24 mouse cellular contexts compared by ENCODE assay signal in genomic region chr3:97078436-97078835, GRCm38 (mm10).
A peak's percentile ranks its signal among the peaks of the same experiment; 100 is the strongest.
DNase-seq lines count a peak whose midpoint lies in the region; ATAC-seq and TF ChIP-seq lines count a peak whose summit lies in the region.
"Had no signal": no experiment of that assay in that cellular context is flagged by ENCODE, and none has a peak within 500 bp of the region (broad histone marks: within the 10 kb centered on the region; RNA-seq: fewer than 3 reads in every experiment).

No protein-coding gene starts in this region.

- no peaks in the 10 kb centered on the region for H3K27me3 ChIP-seq in hindbrain, postnatal 0 days (ENCODE audit: insufficient read depth, low read length)
- H3K27me3 ChIP-seq in hindbrain, embryonic 14.5 days (ENCODE audit: control insufficient read depth, insufficient read depth, low read length), result no peaks in the 10 kb centered on the region
- no peaks in the 10 kb centered on the region for H3K27me3 ChIP-seq in lung, postnatal 0 days (replicated peaks; ENCODE audit: insufficient read depth, low read length)
- H3K27me3 ChIP-seq in MEL (ENCODE audit: control insufficient read depth in 1 of 2, insufficient read depth in 2 of 2, low read length in 2 of 2), result peaks cover 0 to 6% of the 10 kb centered on the region in 2 experiments; a peak in 2 of 4 replicates
- H3K27me3 ChIP-seq: embryonic facial prominence, embryonic 13.5 days; forebrain, embryonic 15.5 days; hindbrain, embryonic 12.5 days; intestine, embryonic 15.5 days; kidney, embryonic 15.5 days; liver, embryonic 13.5 days; midbrain, embryonic 15.5 days had no signal

- TF ChIP-seq POLR2A in MEL (IDR thresholded peaks at IDR 0.05; ENCODE audit: control insufficient read depth in 1 of 2, insufficient read depth in 1 of 2, low read depth in 1 of 2, low read length in 2 of 2, poor library complexity in 1 of 2), result no peak

- DNase-seq in hindbrain, postnatal 0 days (ENCODE audit: low spot score), result no peak
- no peak for DNase-seq in hindbrain, embryonic 14.5 days (ENCODE audit: low spot score)
- no peak for DNase-seq in lung, postnatal 0 days (ENCODE audit: low spot score)
- DNase-seq in lung, postnatal 4 days, result no peak
- no peak for DNase-seq in MEL (ENCODE audit: low read depth, low spot score)
- peak; percentile 16 for DNase-seq in large intestine, adult 2 months (ENCODE audit: low read depth, low spot score)
- DNase-seq in natural killer cell, adult 2 months (ENCODE audit: low spot score in 2 of 2), result no peak
- no peak for DNase-seq in heart, adult 8-10 months (ENCODE audit: low spot score)
- DNase-seq: adrenal gland, postnatal 36 days; B cell, adult 2 months; cerebellum, adult 9-11 months; gastrocnemius, postnatal 14 days; heart, postnatal 14 days; liver, embryonic 13.5 days; right cerebral cortex, adult 18-20 months; spleen, adult 18-20 months; thymus, postnatal 36 days had no signal

- peak; percentile 46 for TF ChIP-seq CTCF in hindbrain, postnatal 0 days (IDR thresholded peaks at IDR 0.05; ENCODE audit: low read depth)
- peak; percentile 49 for TF ChIP-seq CTCF in lung, postnatal 0 days (IDR thresholded peaks at IDR 0.05)
- peak; percentile 16 to 32 (median 30); a peak in 4 of 6 replicates for TF ChIP-seq CTCF in MEL (IDR thresholded peaks at IDR 0.05 in 2 of 3, conservative IDR thresholded peaks at IDR 0.05 in 1 of 3; ENCODE audit: control insufficient read depth in 1 of 3, insufficient read depth in 1 of 3, low read depth in 2 of 3, low read length in 3 of 3, poor library complexity in 1 of 3, severe bottlenecking in 1 of 3)

- no peaks in the 10 kb centered on the region for H3K9me3 ChIP-seq in hindbrain, postnatal 0 days (ENCODE audit: low read length)
- no peaks in the 10 kb centered on the region for H3K9me3 ChIP-seq in hindbrain, embryonic 14.5 days (ENCODE audit: control insufficient read depth, low read length)
- no peaks in the 10 kb centered on the region for H3K9me3 ChIP-seq in lung, postnatal 0 days (ENCODE audit: low read length)
- no peaks in the 10 kb centered on the region for H3K9me3 ChIP-seq in MEL (replicated peaks; ENCODE audit: insufficient read depth, low read length)
- H3K9me3 ChIP-seq: embryonic facial prominence, embryonic 13.5 days; forebrain, embryonic 15.5 days; hindbrain, embryonic 12.5 days; intestine, embryonic 15.5 days; kidney, embryonic 15.5 days; limb, embryonic 10.5 days; liver, embryonic 13.5 days; midbrain, embryonic 15.5 days had no signal

- no peak for TF ChIP-seq EP300 in lung, postnatal 0 days (IDR thresholded peaks at IDR 0.05)
- TF ChIP-seq EP300 in MEL (IDR thresholded peaks at IDR 0.05; ENCODE audit: low read depth in 1 of 2, low read length in 2 of 2), result no peak

- H3K36me3 ChIP-seq in hindbrain, postnatal 0 days (ENCODE audit: insufficient read depth, low read length), result no peaks in the 10 kb centered on the region
- H3K36me3 ChIP-seq in hindbrain, embryonic 14.5 days (replicated peaks; ENCODE audit: control insufficient read depth, insufficient read depth), result no peaks in the 10 kb centered on the region
- H3K36me3 ChIP-seq in lung, postnatal 0 days (ENCODE audit: insufficient read depth, low read length), result no peaks in the 10 kb centered on the region
- no peaks in the 10 kb centered on the region for H3K36me3 ChIP-seq in MEL (ENCODE audit: control insufficient read depth in 1 of 2, insufficient read depth in 2 of 2, low read length in 2 of 2)
- H3K36me3 ChIP-seq: embryonic facial prominence, embryonic 13.5 days; forebrain, embryonic 15.5 days; hindbrain, embryonic 12.5 days; intestine, embryonic 15.5 days; kidney, embryonic 15.5 days; limb, embryonic 10.5 days; liver, embryonic 13.5 days; midbrain, embryonic 15.5 days had no signal

- H3K4me1 ChIP-seq in hindbrain, postnatal 0 days (ENCODE audit: insufficient read depth, low read length), result no peaks in the 10 kb centered on the region
- no peaks in the 10 kb centered on the region for H3K4me1 ChIP-seq in hindbrain, embryonic 14.5 days (replicated peaks; ENCODE audit: control insufficient read depth, insufficient read depth, low read length)
- H3K4me1 ChIP-seq in lung, postnatal 0 days (ENCODE audit: insufficient read depth, low read depth, low read length), result no peaks in the 10 kb centered on the region
- no peaks in the 10 kb centered on the region for H3K4me1 ChIP-seq in MEL (ENCODE audit: control insufficient read depth in 1 of 2, insufficient read depth in 2 of 2, low read length in 2 of 2)
- H3K4me1 ChIP-seq: forebrain, embryonic 15.5 days; liver, embryonic 13.5 days; midbrain, embryonic 15.5 days had no signal

- TF ChIP-seq RAD21 in MEL (IDR thresholded peaks at IDR 0.05; ENCODE audit: low read depth, low read length), result no peak

- H3K9ac ChIP-seq in hindbrain, postnatal 0 days (replicated peaks; ENCODE audit: low read length), result no peak overlapping the region
- H3K9ac ChIP-seq in hindbrain, embryonic 14.5 days, result no peak overlapping the region
- no peak overlapping the region for H3K9ac ChIP-seq in lung, postnatal 0 days (replicated peaks; ENCODE audit: low read depth)
- H3K9ac ChIP-seq in MEL (ENCODE audit: control insufficient read depth, low read depth, low read length, poor library complexity, severe bottlenecking), result no peak overlapping the region
- H3K9ac ChIP-seq: embryonic facial prominence, embryonic 13.5 days; forebrain, embryonic 15.5 days; hindbrain, embryonic 12.5 days; intestine, embryonic 15.5 days; kidney, embryonic 15.5 days; liver, embryonic 13.5 days; midbrain, embryonic 15.5 days had no signal

- H3K4me3 ChIP-seq in hindbrain, postnatal 0 days (ENCODE audit: low read length), result no peak overlapping the region
- no peak overlapping the region for H3K4me3 ChIP-seq in hindbrain, embryonic 14.5 days (replicated peaks; ENCODE audit: low read length)
- H3K4me3 ChIP-seq in lung, postnatal 0 days (ENCODE audit: low read depth, low read length), result no peak overlapping the region
- no peak overlapping the region for H3K4me3 ChIP-seq in MEL (ENCODE audit: control insufficient read depth in 1 of 2, insufficient read depth in 1 of 2, low read depth in 2 of 2, low read length in 2 of 2)
- H3K4me3 ChIP-seq: embryonic facial prominence, embryonic 13.5 days; forebrain, embryonic 15.5 days; hindbrain, embryonic 12.5 days; intestine, embryonic 15.5 days; kidney, embryonic 15.5 days; limb, embryonic 10.5 days; liver, embryonic 13.5 days; midbrain, embryonic 15.5 days had no signal

- H3K27ac ChIP-seq in hindbrain, postnatal 0 days, result no peak overlapping the region
- H3K27ac ChIP-seq in hindbrain, embryonic 14.5 days, result no peak overlapping the region
- no peak overlapping the region for H3K27ac ChIP-seq in lung, postnatal 0 days (ENCODE audit: low read length)
- no peak overlapping the region for H3K27ac ChIP-seq in MEL (ENCODE audit: control insufficient read depth, low read depth, low read length)
- H3K27ac ChIP-seq: embryonic facial prominence, embryonic 13.5 days; forebrain, embryonic 15.5 days; hindbrain, embryonic 12.5 days; intestine, embryonic 15.5 days; kidney, embryonic 15.5 days; limb, embryonic 10.5 days; liver, embryonic 13.5 days; midbrain, embryonic 15.5 days had no signal

- WGBS in hindbrain, postnatal 0 days, result 59% methylated on average over 4 of the region's 4 CpGs
- 51% methylated on average over 4 of the region's 4 CpGs for WGBS in hindbrain, embryonic 14.5 days
- 38% methylated on average over 4 of the region's 4 CpGs for WGBS in lung, postnatal 0 days
- WGBS in large intestine, adult 2 months, result 28% methylated on average over 4 of the region's 4 CpGs

- no peaks in the 10 kb centered on the region for H3K79me2 ChIP-seq in MEL (ENCODE audit: control insufficient read depth, insufficient read depth, low read length, poor library complexity)

- no peak overlapping the region for H3K4me2 ChIP-seq in hindbrain, postnatal 0 days (ENCODE audit: low read depth, low read length)
- H3K4me2 ChIP-seq in hindbrain, embryonic 14.5 days (replicated peaks), result no peak overlapping the region
- no peak overlapping the region for H3K4me2 ChIP-seq in lung, postnatal 0 days (replicated peaks; ENCODE audit: low read depth, low read length)
- H3K4me2 ChIP-seq: embryonic facial prominence, embryonic 13.5 days; forebrain, embryonic 15.5 days; hindbrain, embryonic 12.5 days; intestine, embryonic 15.5 days; kidney, embryonic 15.5 days; liver, embryonic 13.5 days; midbrain, embryonic 15.5 days had no signal

- ATAC-seq in hindbrain, postnatal 0 days, result no peak
- ATAC-seq in hindbrain, embryonic 14.5 days (ENCODE audit: low FRiP score), result no peak
- ATAC-seq in lung, postnatal 0 days, result no peak
- ATAC-seq: forebrain, embryonic 15.5 days; midbrain, embryonic 15.5 days had no signal

TF ChIP-seq in MEL, 35 proteins besides CTCF, POLR2A, EP300 and RAD21:
- TF ChIP-seq USF2 (IDR thresholded peaks at IDR 0.05; ENCODE audit: borderline replicate concordance in 1 of 2, insufficient read depth in 1 of 2, low read depth in 1 of 2, low read length in 2 of 2), result no peak
